Mouse (Mus musculus) effector memory CD4-positive, alpha-beta T cell, adult 7 months (primary cell): ENCODE data around the gene Il21r. TPM values are rescaled to one million over a fixed set of nuclear protein-coding genes. Genes with fewer than 3 reads are reported as not detected.

Experiments
- polyA plus RNA-seq: library from polyadenylated mRNA; unstranded; fragments of 100-300 nt; shearing (Covaris generic); gene quantifications from one replicate; pipeline ENCODE4 v1.2.1, GENCODE M21; 2017

Gene Il21r
- polyA plus RNA-seq: 715 TPM

DNA sequence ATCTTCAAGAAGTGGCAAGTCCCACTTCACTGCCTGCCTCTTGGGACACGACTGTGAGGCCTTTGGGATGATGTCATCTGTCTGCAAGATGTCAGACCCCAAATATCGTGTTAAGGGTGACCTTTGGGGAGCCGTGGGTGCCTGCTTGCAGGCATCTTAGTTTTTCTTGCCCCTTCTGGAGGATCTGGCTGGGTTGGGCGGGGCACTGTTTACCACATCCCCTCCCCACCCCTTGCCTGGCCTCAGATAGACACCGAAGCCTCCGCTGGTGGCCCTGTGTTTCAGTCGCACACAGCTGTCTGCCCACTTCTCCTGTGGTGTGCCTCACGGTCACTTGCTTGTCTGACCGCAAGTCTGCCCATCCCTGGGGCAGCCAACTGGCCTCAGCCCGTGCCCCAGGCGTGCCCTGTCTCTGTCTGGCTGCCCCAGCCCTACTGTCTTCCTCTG, at the start of gene Il21r:
Gene Il21r (plus strand): TSS at position 245 of the 447 bp plus-strand sequence.

Other genes starting within 250 kb of the Il21r start
- 4.1 TPM for gene Kdm8, start 158.8 kb upstream of the Il21r start, polyA plus RNA-seq
- 74.5 TPM for gene Nsmce1, start 111.8 kb upstream of the Il21r start, polyA plus RNA-seq
- gene Il4ra, start 51.3 kb upstream of the Il21r start, polyA plus RNA-seq: 506 TPM
- 32.8 TPM for gene Gtf3c1, start 104.4 kb downstream of the Il21r start, polyA plus RNA-seq
- 6.3 TPM for gene D430042O09Rik, start 104.5 kb downstream of the Il21r start, polyA plus RNA-seq